Mouse (Mus musculus) kidney, adult 2 months (tissue): ENCODE results near the gene Pdzd2.

Source experiments
- CTCF ChIP-seq: fragments of 200-500 bp; conservative IDR thresholded peaks from 2 replicates; pipeline ENCODE4 v1.5.1; 2011; ENCODE audit warnings: low read depth, mild to moderate bottlenecking, control low read depth, low read length, moderate library complexity, mixed read lengths; ENCODE audit not compliant: insufficient read depth, insufficient read length
- POLR2A ChIP-seq: fragments of 200-500 bp; IDR thresholded peaks from one replicate; pipeline ENCODE4 v1.6.1; 2011; ENCODE audit warnings: low read depth, low read length, control low read depth

- TF ChIP-seq POLR2A (no peak), CTCF (no peak)
Measured at GRCm38 (mm10) chr15:12366072-12366469, 373.7 kb downstream of the Pdzd2 start.
